Mouse (Mus musculus) embryo, embryonic 9.5 days (tissue): ENCODE measurements around the gene Ntm.

Source experiments
- DNase-seq: peaks from one replicate; pipeline ENCODE4 v3.0.0-alpha.2; 2017; ENCODE audit errors: extremely low spot score

Ntm gene

GRCm38 (mm10) chr9:29586381-29586770, 376.6 kb downstream of the Ntm start:
- DNase-seq, result no peak

DNA sequence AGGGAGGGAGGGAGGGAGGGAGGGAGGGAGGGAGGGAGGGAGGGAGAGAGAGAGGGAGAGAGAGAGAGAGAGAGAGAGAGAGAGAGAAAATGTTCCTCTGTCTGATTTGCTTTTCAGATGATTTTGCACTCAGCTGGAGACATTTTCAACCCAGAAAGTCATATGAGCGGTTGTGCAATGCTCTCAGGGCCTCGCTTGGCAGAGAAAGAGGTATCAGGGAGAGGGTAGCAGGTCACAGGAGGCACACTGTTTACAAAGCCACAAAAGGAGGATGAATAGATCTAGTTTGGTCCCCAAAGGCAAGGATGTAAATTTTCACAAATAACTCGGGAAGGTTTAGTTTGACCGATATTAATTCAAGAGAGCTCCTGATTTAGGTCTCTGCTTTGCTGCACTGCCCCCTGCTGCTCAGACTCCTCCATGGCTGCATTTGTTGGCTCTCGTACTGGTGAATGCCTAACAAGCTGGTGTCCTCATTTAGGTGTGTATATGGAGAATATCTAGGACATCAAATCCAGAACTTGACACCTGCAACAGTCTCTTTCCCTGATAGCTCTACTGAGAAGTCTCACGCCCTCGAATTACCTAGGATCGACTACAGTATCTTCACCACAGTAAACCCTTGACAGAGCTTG, 377.1 kb downstream of the Ntm start:
- DNase-seq, result peak; percentile 62

DNA sequence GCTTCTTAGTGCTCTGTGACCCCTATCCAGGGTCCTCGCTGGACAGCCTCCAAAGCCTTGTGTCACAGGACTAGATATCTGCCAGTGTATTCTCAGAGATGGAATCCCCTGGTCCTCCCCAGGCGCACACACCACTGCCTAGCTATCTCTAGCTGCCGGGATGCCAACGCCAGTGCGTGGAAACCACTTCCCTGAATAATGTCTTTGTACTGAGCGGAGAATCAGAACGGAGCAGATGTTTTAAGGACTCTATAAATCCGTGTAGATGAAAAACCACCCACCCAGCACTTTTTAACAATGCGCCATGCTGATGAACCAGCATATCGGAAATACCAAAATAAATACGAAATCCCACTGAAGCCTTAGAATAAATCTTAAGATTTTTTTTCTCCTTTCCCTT, 384.7 kb downstream of the Ntm start:
- no peak for DNase-seq

DNA sequence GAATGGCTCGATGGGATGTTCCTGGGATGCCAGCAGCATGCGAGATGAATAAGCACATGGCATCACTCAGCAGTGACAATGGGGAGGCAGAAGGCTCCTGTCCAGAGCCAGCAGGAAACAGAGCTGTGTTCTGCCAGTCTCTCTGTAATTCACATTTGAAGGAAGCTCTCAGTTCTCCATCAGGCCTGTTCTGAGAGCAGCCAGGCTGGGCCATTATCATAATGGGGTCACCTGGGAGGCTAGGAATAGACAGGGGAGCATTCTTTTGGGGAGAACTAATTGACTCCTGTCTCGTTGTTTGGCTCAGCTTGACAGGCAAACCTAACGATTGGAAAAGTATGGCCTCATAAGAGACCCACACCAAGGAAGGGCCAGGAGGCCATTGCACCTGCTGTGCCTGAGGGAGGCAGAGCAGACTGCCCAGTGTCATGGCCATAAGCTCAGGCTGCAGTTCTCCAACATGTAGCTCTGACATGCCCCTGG, 386.8 kb downstream of the Ntm start:
- DNase-seq, result no peak

GRCm38 (mm10) chr9:29574548-29574947, 388.4 kb downstream of the Ntm start:
- DNase-seq, result no peak

- no peak for DNase-seq
These were observed 394.4 kb downstream of the Ntm start for GRCm38 (mm10) chr9:29568571-29568970.

- DNase-seq, result no peak
These were observed 400.4 kb downstream of the Ntm start for GRCm38 (mm10) chr9:29562419-29563071.

DNA sequence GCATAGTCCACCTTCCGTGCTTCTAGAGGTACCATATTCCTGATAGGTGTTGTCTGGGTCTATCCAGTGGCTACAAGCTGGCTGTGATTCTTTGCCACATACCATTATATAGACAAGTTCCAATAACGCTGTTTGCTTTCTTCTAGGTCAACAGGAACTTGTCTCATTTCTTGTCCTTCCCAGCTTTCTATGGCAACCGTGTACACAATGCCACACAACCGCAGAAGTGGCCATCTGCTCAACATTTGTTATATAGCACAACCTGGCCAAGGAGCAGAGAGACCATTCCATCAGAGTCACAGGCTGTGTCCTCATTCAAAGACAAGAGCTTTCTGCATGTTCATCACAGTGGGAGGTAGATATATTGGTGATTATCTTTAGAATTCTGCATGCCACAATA, 404.0 kb downstream of the Ntm start:
- no peak for DNase-seq

DNA sequence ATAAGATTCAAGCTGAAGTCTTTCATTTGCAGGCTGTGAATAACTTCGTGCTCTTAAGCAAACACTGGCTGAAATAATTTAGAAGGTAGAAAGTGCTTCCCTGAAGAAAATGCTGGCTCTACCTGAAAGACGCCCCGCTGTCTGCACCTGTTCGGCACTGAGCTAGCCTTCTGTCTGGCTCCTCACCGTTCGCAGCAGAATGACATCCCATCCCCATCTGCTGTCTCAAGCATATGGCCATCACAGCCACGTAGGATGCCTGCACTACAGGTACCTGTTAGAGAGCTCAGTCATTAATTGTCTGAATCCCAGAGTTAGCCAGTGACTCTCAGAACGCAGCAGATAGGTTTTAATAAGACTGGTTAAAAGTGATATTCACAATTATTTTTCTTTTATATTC, 412.4 kb downstream of the Ntm start:
- DNase-seq, result no peak

- no peak for DNase-seq
These were observed 412.8 kb downstream of the Ntm start for GRCm38 (mm10) chr9:29550107-29550506.

DNA sequence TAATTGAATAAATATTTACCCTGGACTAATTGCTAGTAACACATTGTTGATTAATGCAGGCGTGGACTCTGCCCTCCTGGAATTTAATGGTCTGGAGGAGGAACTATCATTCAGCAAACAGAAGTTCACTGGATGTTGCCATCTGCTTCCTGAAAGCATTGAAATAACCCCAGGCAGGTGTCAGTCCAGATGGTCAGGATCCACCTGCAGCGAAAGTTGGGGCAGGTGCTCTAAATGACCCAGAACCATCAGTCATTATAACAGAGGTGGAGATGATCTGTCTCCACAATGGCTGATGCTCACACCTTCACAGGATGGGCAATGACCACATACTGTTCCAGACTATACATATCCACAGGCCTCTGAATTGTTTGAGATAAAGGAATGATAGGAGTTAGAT, 426.5 kb downstream of the Ntm start:
- no peak for DNase-seq

GRCm38 (mm10) chr9:29534773-29535172, 428.2 kb downstream of the Ntm start:
- DNase-seq, result no peak

DNA sequence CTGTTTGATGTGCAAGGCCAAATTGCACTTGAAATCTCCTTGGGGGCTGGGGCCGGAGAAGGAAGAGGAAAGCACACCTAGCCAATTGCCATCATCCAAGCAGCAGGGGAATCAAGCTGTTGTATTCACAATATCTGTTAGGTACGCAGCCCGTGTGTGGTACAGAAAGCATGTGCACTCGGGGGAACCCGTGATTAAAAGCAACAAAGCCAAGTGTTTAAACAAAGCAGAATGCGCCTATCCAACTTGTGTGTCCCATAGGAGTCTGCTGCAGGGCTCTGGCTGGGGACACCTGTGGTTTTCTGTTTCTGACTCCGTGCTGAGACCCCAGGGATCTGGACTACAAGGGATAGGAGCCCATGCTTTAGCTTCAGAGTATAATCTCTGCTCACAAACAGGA, 428.6 kb downstream of the Ntm start:
- no peak for DNase-seq

- no peak for DNase-seq
These were observed 429.4 kb downstream of the Ntm start for GRCm38 (mm10) chr9:29533556-29533955.

DNA sequence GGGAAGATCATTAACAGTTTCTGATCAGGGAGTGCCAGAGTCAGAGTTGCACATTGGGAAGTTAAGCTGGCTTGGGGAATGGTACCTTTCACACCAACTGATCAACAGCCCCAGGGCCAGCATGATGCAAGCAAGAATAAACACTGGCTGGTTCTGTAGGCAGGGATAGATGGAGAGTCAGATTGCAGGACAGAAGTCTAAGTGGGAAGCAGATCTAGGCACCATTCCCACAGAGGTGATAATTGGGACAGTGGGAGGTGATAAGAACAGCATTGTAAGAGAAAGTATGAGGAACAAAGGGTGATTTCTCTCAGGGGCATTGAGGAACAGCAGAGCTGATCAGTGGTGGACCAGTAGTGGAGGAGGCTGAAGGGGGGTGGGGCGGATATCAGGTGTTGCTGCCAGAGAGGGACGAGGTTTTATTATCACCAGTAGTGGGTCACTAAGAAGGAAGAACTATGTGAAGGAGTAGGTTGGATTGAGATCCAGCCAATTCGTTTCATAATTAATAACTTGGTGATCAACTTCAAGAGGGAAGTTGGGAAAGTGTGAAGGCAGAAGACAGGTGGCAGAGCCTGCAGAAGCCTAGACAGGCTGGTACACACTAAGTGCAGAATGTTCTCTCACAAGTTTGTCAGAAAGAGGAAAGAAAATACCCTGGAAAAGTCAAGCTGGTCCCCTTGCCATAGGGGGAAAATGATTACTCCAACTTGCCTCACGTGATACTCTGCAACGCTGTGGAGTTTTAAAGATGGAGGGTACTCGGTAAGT, 431.6 kb downstream of the Ntm start:
- DNase-seq, result no peak

DNA sequence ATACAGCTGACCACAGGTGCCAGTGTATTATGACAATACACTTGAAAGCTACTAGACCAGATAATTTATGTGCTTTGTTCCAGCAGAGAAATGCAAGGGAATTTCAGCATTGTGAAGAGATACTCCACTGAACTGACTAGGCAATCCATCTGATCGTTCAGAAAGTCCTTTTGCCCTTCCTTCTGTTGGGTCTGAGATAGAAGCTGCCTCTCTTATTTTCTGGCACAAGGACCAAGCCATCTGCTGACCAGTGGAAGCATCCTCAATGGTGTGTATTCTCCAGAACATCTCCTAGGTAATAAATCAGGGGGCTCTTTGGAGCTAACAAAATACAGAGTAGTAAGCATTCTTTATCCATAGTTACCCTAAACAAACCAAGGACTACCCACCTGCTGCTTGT, 438.8 kb downstream of the Ntm start:
- no peak for DNase-seq

- DNase-seq, result no peak
These were observed 439.7 kb downstream of the Ntm start for GRCm38 (mm10) chr9:29523221-29523620.

- no peak for DNase-seq
These were observed 443.8 kb downstream of the Ntm start for GRCm38 (mm10) chr9:29519181-29519580.

- DNase-seq, result no peak
These were observed 446.3 kb downstream of the Ntm start for GRCm38 (mm10) chr9:29516688-29517087.

GRCm38 (mm10) chr9:29514588-29515356, 448.2 kb downstream of the Ntm start:
- DNase-seq, result no peak

- DNase-seq, result no peak
These were observed 466.9 kb downstream of the Ntm start for GRCm38 (mm10) chr9:29496002-29496401.

GRCm38 (mm10) chr9:29482272-29482671, 480.7 kb downstream of the Ntm start:
- DNase-seq, result no peak
